13 mouse cellular contexts compared by ENCODE assay signal in the genomic region with DNA sequence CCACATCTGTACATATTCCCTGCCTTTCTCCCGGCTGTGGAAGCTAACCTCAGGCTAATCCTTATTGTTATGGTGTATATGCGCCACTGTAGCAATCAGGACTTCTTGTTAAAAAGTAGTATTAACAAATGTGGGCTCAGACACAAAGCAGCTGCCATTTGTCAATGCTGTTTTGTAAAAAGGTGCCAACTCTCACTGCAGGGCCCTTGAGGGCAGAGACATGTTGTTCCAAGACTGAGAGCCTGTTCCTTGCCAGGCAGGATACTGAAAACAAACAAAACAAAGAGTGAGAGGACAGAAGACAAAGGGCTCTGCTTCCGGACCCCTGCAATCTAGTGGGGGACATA.
DNase-seq lines count a peak whose midpoint lies in the region; ATAC-seq lines count a peak whose summit lies in the region.
"Had no signal": no experiment of that assay in that cellular context is flagged by ENCODE, and none has a peak within 500 bp of the region (broad histone marks: within the 10 kb centered on the region; RNA-seq: fewer than 3 reads in every experiment).

No protein-coding gene starts in this region.

- peak; percentile 11 to 17 for DNase-seq in heart, adult 18-20 months
- peak; percentile 4 to 28 for DNase-seq in cerebellum, postnatal 25 days
- DNase-seq in lung, postnatal 10 days, result peak; percentile 60
- DNase-seq in spleen, adult 12 weeks (ENCODE audit: low spot score), result no peak
- no peak for DNase-seq in left cerebral cortex, postnatal 14 days (ENCODE audit: low spot score in 2 of 2)
- DNase-seq in ovary, postnatal 14 days (ENCODE audit: low spot score), result no peak
- DNase-seq: kidney, adult 18-20 months; right cerebral cortex, postnatal 25 days had no signal

- H3K9me3 ChIP-seq in heart, embryonic 12.5 days (replicated peaks), result no peaks in the 10 kb centered on the region
- no peaks in the 10 kb centered on the region for H3K9me3 ChIP-seq in hindbrain, embryonic 12.5 days (replicated peaks)
- H3K9me3 ChIP-seq: heart, embryonic 13.5 days; liver, embryonic 15.5 days had no signal

- no peak overlapping the region for H3K27ac ChIP-seq in heart, embryonic 12.5 days (ENCODE audit: poor library complexity, severe bottlenecking)
- H3K27ac ChIP-seq in hindbrain, embryonic 12.5 days, result 0 out of 2 replicates have a peak overlapping the region, but pooled peaks have one; percentile 25
- H3K27ac ChIP-seq: heart, embryonic 13.5 days; liver, embryonic 15.5 days had no signal

- H3K4me1 ChIP-seq in heart, embryonic 12.5 days (replicated peaks), result peaks cover 13% of the 10 kb centered on the region
- peaks cover 11% of the 10 kb centered on the region for H3K4me1 ChIP-seq in hindbrain, embryonic 12.5 days
- H3K4me1 ChIP-seq: liver, embryonic 15.5 days had no signal

- intact Hi-C loops in left cerebral cortex, postnatal 14 days (cut with DNase I), result no loop called here

- H3K4me3 ChIP-seq in heart, embryonic 12.5 days, result no peak overlapping the region
- no peak overlapping the region for H3K4me3 ChIP-seq in hindbrain, embryonic 12.5 days
- H3K4me3 ChIP-seq: heart, embryonic 13.5 days; liver, embryonic 15.5 days had no signal

- no peaks in the 10 kb centered on the region for H3K27me3 ChIP-seq in heart, embryonic 12.5 days (replicated peaks)
- H3K27me3 ChIP-seq in hindbrain, embryonic 12.5 days, result no peaks in the 10 kb centered on the region
- H3K27me3 ChIP-seq: CH12.LX; heart, embryonic 13.5 days; liver, embryonic 15.5 days had no signal

- no peak for ATAC-seq in heart, embryonic 12.5 days (ENCODE audit: insufficient number of reproducible peaks, low FRiP score)
- 0 out of 2 replicates have a peak, but pooled peaks have one; percentile 13 for ATAC-seq in hindbrain, embryonic 12.5 days (ENCODE audit: low FRiP score)

- H3K9ac ChIP-seq in heart, embryonic 12.5 days, result no peak overlapping the region
- H3K9ac ChIP-seq in hindbrain, embryonic 12.5 days, result no peak overlapping the region
- H3K9ac ChIP-seq: heart, embryonic 13.5 days; liver, embryonic 15.5 days had no signal

- no peak overlapping the region for H3K4me2 ChIP-seq in heart, embryonic 12.5 days
- H3K4me2 ChIP-seq in hindbrain, embryonic 12.5 days (replicated peaks), result no peak overlapping the region
- H3K4me2 ChIP-seq: liver, embryonic 15.5 days had no signal

- 57% methylated on average over 3 of the region's 3 CpGs for WGBS in heart, embryonic 12.5 days
- WGBS in hindbrain, embryonic 12.5 days, result 37% methylated on average over 3 of the region's 3 CpGs

- H3K36me3 ChIP-seq in heart, embryonic 12.5 days, result no peaks in the 10 kb centered on the region
- no peaks in the 10 kb centered on the region for H3K36me3 ChIP-seq in hindbrain, embryonic 12.5 days
- H3K36me3 ChIP-seq: heart, embryonic 13.5 days; liver, embryonic 15.5 days had no signal

Comparison
In these comparisons a context has a peak if more than half of its experiments do, and no peak if none do; other contexts are left out.
1. DNase-seq: peak in heart, adult 18-20 months (2 of 2), cerebellum, postnatal 25 days (2 of 2) and lung, postnatal 10 days (single experiment); none in spleen, adult 12 weeks (single experiment), left cerebral cortex, postnatal 14 days (0 of 2) and ovary, postnatal 14 days (single experiment).